Comparison of ENCODE assay signal across 9 mouse cellular contexts in genomic region chr19:37265333-37266103, GRCm38 (mm10). TPM values are rescaled to one million over a fixed set of nuclear protein-coding genes. Genes with fewer than 3 reads are reported as not detected.
DNase-seq lines count a peak whose midpoint lies in the region; ATAC-seq lines count a peak whose summit lies in the region.
"Had no signal": no experiment of that assay in that cellular context is flagged by ENCODE, and none has a peak within 500 bp of the region (broad histone marks: within the 10 kb centered on the region; RNA-seq: fewer than 3 reads in every experiment).

No protein-coding gene starts in this region.

- no peak overlapping the region for H3K9ac ChIP-seq in hindbrain, embryonic 13.5 days

- 37% methylated on average over 10 of the region's 10 CpGs for WGBS in hindbrain, embryonic 13.5 days

- H3K27me3 ChIP-seq in hindbrain, embryonic 13.5 days = no peaks in the 10 kb centered on the region

- peak; percentile 91 for ATAC-seq in frontal cortex, adult (ENCODE audit: low TSS enrichment)
- peak; percentile 71 for ATAC-seq in hindbrain, embryonic 13.5 days (ENCODE audit: low FRiP score)

- no peak overlapping the region for H3K4me2 ChIP-seq in hindbrain, embryonic 13.5 days

- H3K4me1 ChIP-seq in hindbrain, embryonic 13.5 days (replicated peaks) = peaks cover 14% of the 10 kb centered on the region; the same call in 1 of the 2 replicates

- no peak overlapping the region for H3K4me3 ChIP-seq in hindbrain, embryonic 13.5 days

- H3K27ac ChIP-seq in hindbrain, embryonic 13.5 days = no peak overlapping the region
- H3K27ac ChIP-seq: macrophage had no signal

- no peaks in the 10 kb centered on the region for H3K9me3 ChIP-seq in hindbrain, embryonic 13.5 days

- DNase-seq in MEL-GATA-1-ER (ENCODE audit: extremely low read depth, low read depth) = peak; percentile 48
- DNase-seq in cerebellum, adult 18-20 months = peak; percentile 96 to 97
- DNase-seq in layer of hippocampus, postnatal 25 days (ENCODE audit: extremely low spot score in 1 of 2, low spot score in 1 of 2) = peak; percentile 82 to 99
- DNase-seq in lung, postnatal 36 days = peak; percentile 93
- DNase-seq in retina, postnatal 1 day = peak; percentile 78
- peak; percentile 90 for DNase-seq in thymus, postnatal 4 days

- H3K36me3 ChIP-seq in hindbrain, embryonic 13.5 days = peaks cover 14% of the 10 kb centered on the region

RNA-seq across cellular contexts. Expression of gene Cpeb3, which starts 57.1 kb away (rescaled TPM):
- 11.4 TPM in 2 replicates for polyA plus RNA-seq in hindbrain, embryonic 13.5 days (2015; fragmentation: Nextera tagmentation; extraction: Ambion mirVana)
- total RNA-seq in layer of hippocampus, postnatal 25 days (2021) = 10 to 100 TPM; 62.1 to 74.6 TPM

RNA-seq across cellular contexts. Expression of gene March5, which starts 58.2 kb away (rescaled TPM):
- polyA plus RNA-seq in hindbrain, embryonic 13.5 days (2015; fragmentation: Nextera tagmentation; extraction: Ambion mirVana) = 114 and 117 TPM in 2 replicates
- total RNA-seq in layer of hippocampus, postnatal 25 days (2021) = 10 to 100 TPM; 84.7 to 88.2 TPM
